Mouse (Mus musculus) G1E (cell line): ENCODE measurements around the gene U2surp. TPM values are rescaled to one million over a fixed set of nuclear protein-coding genes. Genes with fewer than 3 reads are reported as not detected.

ENCODE experiments used
- ATAC-seq: 2 replicates; pipeline ENCODE4 v1.8.0; 2016; ENCODE audit warnings: mild to moderate bottlenecking; ENCODE audit not compliant: insufficient number of reproducible peaks, poor library complexity, low FRiP score, severe bottlenecking; ENCODE audit errors: extremely low read depth
- DNase-seq: peaks from one replicate; pipeline ENCODE4 v3.0.0; 2012; ENCODE audit warnings: low spot score
- H3K27me3 ChIP-seq: 2 replicates; pipeline ENCODE4 v1.6.1; 2012; ENCODE audit warnings: mild to moderate bottlenecking, low read length, inconsistent platforms; ENCODE audit not compliant: insufficient read depth
- H3K36me3 ChIP-seq: replicated peaks from 2 replicates; pipeline ENCODE3; 2012; ENCODE audit warnings: mild to moderate bottlenecking, inconsistent platforms
- H3K4me1 ChIP-seq: 2 replicates; pipeline ENCODE4 v1.6.1; 2012; ENCODE audit warnings: low read depth, low read length, inconsistent platforms, mixed read lengths; ENCODE audit not compliant: insufficient read depth
- H3K4me3 ChIP-seq: 2 replicates; pipeline ENCODE4 v1.5.1; 2012; ENCODE audit warnings: low read depth, mild to moderate bottlenecking, inconsistent platforms, low read length, moderate library complexity, mixed read lengths
- H3K9me3 ChIP-seq: replicated peaks from 2 replicates; pipeline ENCODE4 v1.6.1; 2012; ENCODE audit warnings: inconsistent platforms
- CTCF ChIP-seq: IDR thresholded peaks from 2 replicates; pipeline ENCODE4 v1.5.1; 2012; ENCODE audit warnings: low read depth, low read length, inconsistent platforms, mixed read lengths
- GATA1 ChIP-seq: IDR thresholded peaks from 2 replicates; pipeline ENCODE4 v1.6.1; 2012; ENCODE audit warnings: borderline replicate concordance, low read length, inconsistent platforms, mixed read lengths
- GATA2 ChIP-seq: IDR thresholded peaks from 2 replicates; pipeline ENCODE4 v1.6.1; 2012; ENCODE audit warnings: low read depth, low read length, inconsistent platforms, borderline replicate concordance
- POLR2AphosphoS5 ChIP-seq: IDR thresholded peaks from 2 replicates; pipeline ENCODE4 v1.6.1; 2012; ENCODE audit warnings: low read depth, low read length, inconsistent platforms; ENCODE audit not compliant: insufficient replicate concordance
- TAL1 ChIP-seq: conservative IDR thresholded peaks from 2 replicates; pipeline ENCODE4 v1.6.1; 2012; ENCODE audit warnings: low read depth, low read length, inconsistent platforms, mixed read lengths
- polyA plus RNA-seq: library from polyadenylated mRNA; stranded (reverse); fragments of >175 nt; gene quantifications from 2 replicates; pipeline ENCODE4 v1.2.3, GENCODE M21; 2012
- total RNA-seq, 2 experiments: library from RNA; stranded (forward) in 1 of 2; stranded (reverse) in 1 of 2; fragments of 200-1000 nt in 1 of 2; fragments of >200 nt in 1 of 2; fragmentation: Nextera tagmentation in 1 of 2; gene quantifications; 2 replicates each; pipeline ENCODE4 v1.2.3; 2014 to 2017

U2surp gene
- total and polyA plus RNA-seq, 3 experiments = 14.1 to 232 (median 222) TPM

- H3K36me3 ChIP-seq = no peaks in the 10 kb centered on the region
- ATAC-seq = no peak
Observed at GRCm38 (mm10) chr9:95556067-95556512, 44.3 kb upstream of the U2surp start.

GRCm38 (mm10) chr9:95555233-95555740, 43.5 kb upstream of the U2surp start:
- TF ChIP-seq GATA2 = no peak
- TF ChIP-seq CTCF = no peak
- no peak for TF ChIP-seq TAL1
- TF ChIP-seq GATA1 = no peak
- TF ChIP-seq POLR2AphosphoS5 = no peak
- no peaks in the 10 kb centered on the region for H3K27me3 ChIP-seq
- no peak for ATAC-seq
- H3K9me3 ChIP-seq = peaks cover 15% of the 10 kb centered on the region
- peaks cover 5% of the 10 kb centered on the region; the same call in 1 of the 2 replicates for H3K4me1 ChIP-seq
- no peak for DNase-seq
- no peak overlapping the region for H3K4me3 ChIP-seq
- H3K36me3 ChIP-seq = no peaks in the 10 kb centered on the region

More at GRCm38 (mm10) chr9:95556067-95556512, 44.3 kb upstream of the U2surp start:
- DNase-seq = no peak
- TF ChIP-seq CTCF = 0 out of 2 replicates have a peak, but pooled peaks have one; percentile 5
- TF ChIP-seq POLR2AphosphoS5 = no peak
- H3K4me3 ChIP-seq = no peak overlapping the region
- peaks cover 20% of the 10 kb centered on the region for H3K9me3 ChIP-seq
- H3K27me3 ChIP-seq = no peaks in the 10 kb centered on the region
- peaks cover 5% of the 10 kb centered on the region; the same call in 1 of the 2 replicates for H3K4me1 ChIP-seq

- no peak for ATAC-seq
- no peak for DNase-seq
- H3K4me3 ChIP-seq = no peak overlapping the region
- 0 out of 2 replicates have a peak, but pooled peaks cover 5% of the 10 kb centered on the region for H3K27me3 ChIP-seq
- H3K36me3 ChIP-seq = no peaks in the 10 kb centered on the region
- H3K4me1 ChIP-seq = peaks cover 5% of the 10 kb centered on the region; the same call in 1 of the 2 replicates
- H3K9me3 ChIP-seq = peaks cover 7% of the 10 kb centered on the region
- TF ChIP-seq CTCF (no peak), TAL1 (no peak)
Observed at GRCm38 (mm10) chr9:95554231-95555221, 42.7 kb upstream of the U2surp start.

- Histone ChIP-seq H3K27me3 (0 out of 2 replicates have a peak, but pooled peaks cover 5% of the 10 kb centered on the region), H3K4me3 (no peak overlapping the region), H3K9me3 (no peaks in the 10 kb centered on the region), H3K36me3 (no peaks in the 10 kb centered on the region), H3K4me1 (peaks cover 5% of the 10 kb centered on the region; the same call in 1 of the 2 replicates)
- ATAC-seq (no peak), DNase-seq (no peak)
- TF ChIP-seq GATA2 (no peak), CTCF (no peak), GATA1 (no peak), POLR2AphosphoS5 (no peak), TAL1 (no peak)
Observed at GRCm38 (mm10) chr9:95552175-95552705, 40.4 kb upstream of the U2surp start.

GRCm38 (mm10) chr9:95550856-95551774, 39.3 kb upstream of the U2surp start:
- Histone ChIP-seq H3K9me3 (no peaks in the 10 kb centered on the region), H3K4me3 (no peak overlapping the region), H3K27me3 (0 out of 2 replicates have a peak, but pooled peaks cover 5% of the 10 kb centered on the region), H3K36me3 (no peaks in the 10 kb centered on the region), H3K4me1 (peaks cover 7% of the 10 kb centered on the region; the same call in 1 of the 2 replicates)
- DNase-seq (no peak), ATAC-seq (no peak)
- TF ChIP-seq GATA1 (no peak), CTCF (no peak), GATA2 (no peak), POLR2AphosphoS5 (no peak), TAL1 (no peak)
